Mouse (Mus musculus): ENCODE data around the gene Olfr1221.

- TF ChIP-seq ZC3H11A (IDR thresholded peaks at IDR 0.05; ENCODE audit: borderline replicate concordance, low read depth, low read length) (no peak), MAFK (IDR thresholded peaks at IDR 0.05; ENCODE audit: insufficient read depth, low read depth, low read length) (no peak)
Measured at GRCm38 (mm10) chr2:89061087-89061486, 56.0 kb downstream of the Olfr1221 start, which contains the start of gene Olfr1218.

Data from ES-E14 (cell line).